23 mouse cellular contexts compared by ENCODE assay signal in the genomic region with DNA sequence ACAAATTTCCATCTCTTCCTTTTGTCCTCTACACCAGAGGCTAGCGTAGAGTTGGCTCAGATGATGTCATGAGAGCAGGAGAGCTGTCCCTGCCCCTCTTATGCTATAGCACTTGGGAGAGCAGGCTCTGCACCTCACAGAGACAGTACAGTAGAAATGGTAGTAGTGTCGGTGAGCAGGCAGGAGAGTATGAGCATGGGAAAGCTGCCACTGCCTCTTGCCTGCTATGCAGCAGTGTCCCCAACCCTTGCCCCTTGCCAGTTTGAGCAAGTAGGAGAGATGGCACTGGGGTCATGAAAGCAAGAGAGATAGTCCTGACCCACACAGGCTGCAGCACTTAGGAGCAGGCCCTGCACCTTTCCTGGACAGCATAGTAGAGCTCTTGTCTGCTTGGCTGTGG.
"Had no signal": no experiment of that assay in that cellular context is flagged by ENCODE, and none has a peak within 500 bp of the region (broad histone marks: within the 10 kb centered on the region; RNA-seq: fewer than 3 reads in every experiment).

No protein-coding gene starts in this region.

- H3K36me3 ChIP-seq: heart, embryonic 13.5 days; heart, embryonic 15.5 days; hindbrain, embryonic 10.5 days; hindbrain, embryonic 12.5 days; intestine, embryonic 15.5 days; limb, embryonic 10.5 days; limb, embryonic 12.5 days; liver, embryonic 13.5 days had no signal

- H3K9me3 ChIP-seq: heart, embryonic 13.5 days; heart, embryonic 15.5 days; hindbrain, embryonic 10.5 days; hindbrain, embryonic 12.5 days; intestine, embryonic 15.5 days; limb, embryonic 10.5 days; limb, embryonic 12.5 days; liver, embryonic 13.5 days had no signal

- H3K4me3 ChIP-seq: heart, adult 2 months; heart, embryonic 13.5 days; heart, embryonic 15.5 days; hindbrain, embryonic 10.5 days; hindbrain, embryonic 12.5 days; intestine, embryonic 15.5 days; layer of hippocampus, adult 2 months; left cerebral cortex, adult 2 months; limb, embryonic 10.5 days; limb, embryonic 12.5 days; liver, embryonic 13.5 days had no signal

- H3K4me1 ChIP-seq: heart, embryonic 13.5 days; heart, embryonic 15.5 days; hindbrain, embryonic 10.5 days; hindbrain, embryonic 12.5 days; intestine, embryonic 15.5 days; limb, embryonic 10.5 days; limb, embryonic 12.5 days; liver, embryonic 13.5 days had no signal

- ATAC-seq: hindbrain, embryonic 16.5 days; inflammation-experienced regulatory T-cells, adult 6 months; intestine, embryonic 15.5 days; intestine, postnatal 0 days had no signal

- H3K27me3 ChIP-seq: heart, embryonic 13.5 days; heart, embryonic 15.5 days; hindbrain, embryonic 12.5 days; intestine, embryonic 15.5 days; limb, embryonic 12.5 days; liver, embryonic 13.5 days had no signal

- DNase-seq: gastrocnemius, postnatal 14 days; heart, adult 2 months; heart, postnatal 14 days; heart, postnatal 4 days; kidney, adult 18-20 months; kidney, adult 8-10 months; kidney, postnatal 10 days; kidney, postnatal 25 days; kidney, postnatal 4 days; liver; liver, embryonic 13.5 days had no signal
